Mouse (Mus musculus): ENCODE measurements around the gene Gp1ba. TPM values are rescaled to one million over a fixed set of nuclear protein-coding genes. Genes with fewer than 3 reads are reported as not detected.

Gp1ba gene
- polyA plus RNA-seq, 1 experiment = 0.04 TPM

DNA sequence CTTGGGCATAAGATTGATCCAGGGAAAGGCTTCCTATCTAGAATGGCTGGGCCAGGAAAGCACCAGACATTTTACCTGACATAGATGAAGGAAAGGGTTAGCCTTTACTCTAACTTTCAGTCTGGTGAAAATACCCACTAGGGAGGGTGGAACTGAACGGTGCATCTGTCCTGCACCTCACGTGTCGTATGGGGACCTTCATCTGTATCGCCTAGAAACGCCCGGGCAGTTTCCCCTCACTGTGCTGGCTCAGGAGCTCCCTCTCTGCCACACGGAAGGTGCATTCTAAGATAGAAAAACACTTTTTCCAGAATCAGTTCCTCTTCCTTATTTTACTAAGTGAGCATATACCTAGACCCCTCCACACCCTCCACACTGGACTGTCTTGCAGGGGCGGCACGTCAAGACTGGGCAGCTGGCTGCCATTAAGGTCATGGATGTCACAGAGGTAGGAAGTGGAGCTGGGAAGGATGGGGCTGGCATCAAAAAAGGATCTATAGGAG lies 40.4 kb upstream of the Gp1ba start:
- Histone ChIP-seq H3K4me3 (ENCODE audit: control insufficient read depth, insufficient read depth, low read length) (no peak overlapping the region), H3K36me3 (ENCODE audit: control insufficient read depth, insufficient read depth, low read length) (no peaks in the 10 kb centered on the region; the same call in 1 of the 2 replicates), H3K27me3 (ENCODE audit: control insufficient read depth, insufficient read depth, low read length) (no peaks in the 10 kb centered on the region), H3K27ac (ENCODE audit: control insufficient read depth, insufficient read depth, low read length) (no peak overlapping the region), H3K4me1 (replicated peaks; ENCODE audit: control insufficient read depth, insufficient read depth, low read length) (peaks cover 13% of the 10 kb centered on the region)
- 89% methylated on average over 9 of the region's 9 CpGs for WGBS
- TF ChIP-seq CTCF (IDR thresholded peaks at IDR 0.05; ENCODE audit: borderline replicate concordance, control insufficient read depth, extremely low read depth, insufficient read depth, low read length, poor library complexity) = no peak
- TF ChIP-seq POLR2A (IDR thresholded peaks at IDR 0.05; ENCODE audit: control insufficient read depth, extremely low read depth, insufficient read depth, low read length, poor library complexity) = no peak
- DNase-seq = no peak

GRCm38 (mm10) chr11:70605024-70605566 lies 33.8 kb upstream of the Gp1ba start:
- no peaks in the 10 kb centered on the region for H3K4me1 ChIP-seq (replicated peaks; ENCODE audit: control insufficient read depth, insufficient read depth, low read length)
- H3K36me3 ChIP-seq (ENCODE audit: control insufficient read depth, insufficient read depth, low read length) = peaks cover 26% of the 10 kb centered on the region
- TF ChIP-seq CTCF (IDR thresholded peaks at IDR 0.05; ENCODE audit: borderline replicate concordance, control insufficient read depth, extremely low read depth, insufficient read depth, low read length, poor library complexity) = peak; percentile 47; the same call in 1 of the 2 replicates
- TF ChIP-seq POLR2A (IDR thresholded peaks at IDR 0.05; ENCODE audit: control insufficient read depth, extremely low read depth, insufficient read depth, low read length, poor library complexity) = no peak
- no peak overlapping the region for H3K4me3 ChIP-seq (ENCODE audit: control insufficient read depth, insufficient read depth, low read length)
- H3K27me3 ChIP-seq (ENCODE audit: control insufficient read depth, insufficient read depth, low read length) = no peaks in the 10 kb centered on the region
- 67% methylated on average over 14 of the region's 14 CpGs for WGBS
- H3K27ac ChIP-seq (ENCODE audit: control insufficient read depth, insufficient read depth, low read length) = no peak overlapping the region
- peak; percentile 77 for DNase-seq

- Histone ChIP-seq H3K36me3 (ENCODE audit: control insufficient read depth, insufficient read depth, low read length) (peaks cover 30% of the 10 kb centered on the region), H3K4me1 (replicated peaks; ENCODE audit: control insufficient read depth, insufficient read depth, low read length) (no peaks in the 10 kb centered on the region), H3K27me3 (ENCODE audit: control insufficient read depth, insufficient read depth, low read length) (no peaks in the 10 kb centered on the region), H3K4me3 (ENCODE audit: control insufficient read depth, insufficient read depth, low read length) (no peak overlapping the region), H3K27ac (ENCODE audit: control insufficient read depth, insufficient read depth, low read length) (no peak overlapping the region)
- TF ChIP-seq CTCF (IDR thresholded peaks at IDR 0.05; ENCODE audit: borderline replicate concordance, control insufficient read depth, extremely low read depth, insufficient read depth, low read length, poor library complexity) (no peak), POLR2A (IDR thresholded peaks at IDR 0.05; ENCODE audit: control insufficient read depth, extremely low read depth, insufficient read depth, low read length, poor library complexity) (no peak)
- 98% methylated on average over 12 of the region's 12 CpGs for WGBS
- no peak for DNase-seq
Observed at GRCm38 (mm10) chr11:70606717-70607116, 32.2 kb upstream of the Gp1ba start.

DNA sequence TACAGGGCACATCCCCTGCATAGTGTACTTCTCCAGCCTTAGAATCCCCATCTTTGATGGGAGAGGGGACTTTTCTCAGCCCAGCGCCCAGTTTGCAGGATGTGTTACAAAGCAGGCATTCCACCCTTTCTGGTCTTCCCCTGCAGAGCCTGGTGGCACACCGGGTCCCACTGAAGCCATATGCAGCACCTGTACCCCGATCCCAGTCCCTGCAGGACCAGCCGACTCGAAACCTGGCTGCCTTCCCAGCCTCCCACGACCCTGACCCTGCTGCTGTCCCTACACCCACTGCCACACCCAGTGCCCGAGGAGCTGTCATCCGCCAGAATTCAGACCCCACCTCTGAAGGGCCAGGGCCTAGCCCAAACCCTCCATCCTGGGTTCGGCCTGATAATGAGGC lies 31.3 kb upstream of the Gp1ba start:
- no peak overlapping the region for H3K4me3 ChIP-seq (ENCODE audit: control insufficient read depth, insufficient read depth, low read length)
- DNase-seq = no peak
- TF ChIP-seq POLR2A (IDR thresholded peaks at IDR 0.05; ENCODE audit: control insufficient read depth, extremely low read depth, insufficient read depth, low read length, poor library complexity) = no peak
- TF ChIP-seq CTCF (IDR thresholded peaks at IDR 0.05; ENCODE audit: borderline replicate concordance, control insufficient read depth, extremely low read depth, insufficient read depth, low read length, poor library complexity) = no peak
- no peak overlapping the region for H3K27ac ChIP-seq (ENCODE audit: control insufficient read depth, insufficient read depth, low read length)
- no peaks in the 10 kb centered on the region for H3K4me1 ChIP-seq (replicated peaks; ENCODE audit: control insufficient read depth, insufficient read depth, low read length)
- peaks cover 34% of the 10 kb centered on the region for H3K36me3 ChIP-seq (ENCODE audit: control insufficient read depth, insufficient read depth, low read length)
- no peaks in the 10 kb centered on the region for H3K27me3 ChIP-seq (ENCODE audit: control insufficient read depth, insufficient read depth, low read length)
- 96% methylated on average over 9 of the region's 9 CpGs for WGBS

GRCm38 (mm10) chr11:70608381-70609066 lies 30.4 kb upstream of the Gp1ba start:
- no peaks in the 10 kb centered on the region for H3K27me3 ChIP-seq (ENCODE audit: control insufficient read depth, insufficient read depth, low read length)
- no peak overlapping the region for H3K27ac ChIP-seq (ENCODE audit: control insufficient read depth, insufficient read depth, low read length)
- TF ChIP-seq POLR2A (IDR thresholded peaks at IDR 0.05; ENCODE audit: control insufficient read depth, extremely low read depth, insufficient read depth, low read length, poor library complexity) (no peak), CTCF (IDR thresholded peaks at IDR 0.05; ENCODE audit: borderline replicate concordance, control insufficient read depth, extremely low read depth, insufficient read depth, low read length, poor library complexity) (peak; percentile 49; the same call in 1 of the 2 replicates)
- peaks cover 40% of the 10 kb centered on the region for H3K36me3 ChIP-seq (ENCODE audit: control insufficient read depth, insufficient read depth, low read length)
- H3K4me1 ChIP-seq (replicated peaks; ENCODE audit: control insufficient read depth, insufficient read depth, low read length) = no peaks in the 10 kb centered on the region
- peak; percentile 38 for DNase-seq
- 97% methylated on average over 26 of the region's 26 CpGs for WGBS
- no peak overlapping the region for H3K4me3 ChIP-seq (ENCODE audit: control insufficient read depth, insufficient read depth, low read length)

- WGBS = 96% methylated on average over 4 of the region's 4 CpGs
- H3K4me1 ChIP-seq (replicated peaks; ENCODE audit: control insufficient read depth, insufficient read depth, low read length) = peaks cover 11% of the 10 kb centered on the region
- peaks cover 36% of the 10 kb centered on the region for H3K36me3 ChIP-seq (ENCODE audit: control insufficient read depth, insufficient read depth, low read length)
Observed at GRCm38 (mm10) chr11:70610752-70611151, 28.2 kb upstream of the Gp1ba start.

More at GRCm38 (mm10) chr11:70610752-70611151, 28.2 kb upstream of the Gp1ba start:
- Histone ChIP-seq H3K27me3 (ENCODE audit: control insufficient read depth, insufficient read depth, low read length) (no peaks in the 10 kb centered on the region), H3K4me3 (ENCODE audit: control insufficient read depth, insufficient read depth, low read length) (no peak overlapping the region), H3K27ac (ENCODE audit: control insufficient read depth, insufficient read depth, low read length) (no peak overlapping the region)
- no peak for DNase-seq
- no peak for TF ChIP-seq CTCF (IDR thresholded peaks at IDR 0.05; ENCODE audit: borderline replicate concordance, control insufficient read depth, extremely low read depth, insufficient read depth, low read length, poor library complexity)
- no peak for TF ChIP-seq POLR2A (IDR thresholded peaks at IDR 0.05; ENCODE audit: control insufficient read depth, extremely low read depth, insufficient read depth, low read length, poor library complexity)
